Mouse (Mus musculus): ENCODE data around the gene 4933411K16Rik.

DNA sequence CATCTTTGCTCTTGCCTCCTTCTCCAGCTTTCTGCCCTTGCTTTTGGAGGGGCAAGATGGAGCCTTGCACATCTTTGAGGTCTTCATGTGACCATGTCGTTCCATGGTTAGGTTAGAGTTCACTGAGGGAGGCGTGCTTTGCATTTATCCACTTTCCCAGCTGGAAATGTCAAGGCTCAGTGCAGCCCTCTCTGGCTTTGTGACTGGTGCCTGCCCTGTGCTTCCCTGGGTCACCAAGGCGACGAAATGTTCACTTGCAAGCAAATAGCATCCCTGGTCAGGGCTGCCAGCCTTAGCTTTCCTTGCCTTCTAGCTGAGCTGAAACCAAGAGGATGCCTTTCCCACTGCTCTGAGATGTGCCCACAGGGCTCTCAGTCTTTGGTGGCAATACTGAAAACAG lies 41.6 kb upstream of the 4933411K16Rik start:
- TF ChIP-seq CTCF (IDR thresholded peaks at IDR 0.05; ENCODE audit: borderline replicate concordance, insufficient read depth, low read length) (no peak), POLR2A (IDR thresholded peaks at IDR 0.05; ENCODE audit: low read depth, low read length) (no peak)

All from embryonic fibroblast, embryonic 13.5 days (primary cell).